Mouse (Mus musculus): ENCODE measurements around the gene Rnf185. TPM values are rescaled to one million over a fixed set of nuclear protein-coding genes. Genes with fewer than 3 reads are reported as not detected.

Rnf185 gene
- polyA plus RNA-seq, 1 experiment, result 25.7 TPM

DNA sequence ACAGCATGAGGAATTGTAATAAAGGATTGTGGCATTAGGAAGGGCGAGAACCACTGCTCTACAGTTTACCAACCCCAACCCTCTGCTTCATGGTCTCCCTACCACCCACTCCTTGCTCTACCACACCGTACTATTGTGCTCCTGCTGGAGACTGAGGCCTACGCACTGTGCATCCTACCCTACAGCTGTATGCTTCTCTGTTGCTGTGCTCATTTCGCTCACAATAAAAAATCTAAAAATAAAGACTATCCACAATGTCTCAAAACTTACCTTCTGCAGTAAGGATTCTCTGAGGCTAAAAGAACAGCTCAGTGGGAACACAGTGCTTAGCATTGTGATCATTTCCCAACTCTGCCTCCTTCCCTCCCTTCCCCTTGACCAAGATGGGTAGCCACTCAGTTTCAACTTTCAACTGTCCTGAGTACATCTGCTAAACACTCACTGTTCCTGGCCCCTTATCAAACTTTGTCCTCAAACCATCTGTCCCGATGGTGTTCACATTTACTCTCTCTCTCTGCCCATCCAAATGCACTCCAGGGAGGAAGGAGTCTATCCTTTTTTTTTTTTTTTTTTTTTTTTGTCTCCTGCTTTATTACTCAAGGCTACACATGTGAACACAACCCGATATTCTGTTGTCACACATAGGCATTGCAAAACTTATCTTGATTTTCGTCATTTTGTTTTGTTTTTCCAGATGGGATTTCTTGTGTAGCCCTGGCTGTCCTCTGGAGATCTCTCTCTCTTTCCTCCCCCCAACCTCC is 47.7 kb downstream of the Rnf185 start:
- no peak overlapping the region for H3K4me3 ChIP-seq (ENCODE audit: control insufficient read depth, insufficient read depth, low read length)
- no peak overlapping the region for H3K27ac ChIP-seq (ENCODE audit: control insufficient read depth, insufficient read depth, low read length)
- H3K36me3 ChIP-seq (ENCODE audit: control insufficient read depth, insufficient read depth, low read length), result no peaks in the 10 kb centered on the region
- TF ChIP-seq CTCF (IDR thresholded peaks at IDR 0.05; ENCODE audit: borderline replicate concordance, control insufficient read depth, extremely low read depth, insufficient read depth, low read length, poor library complexity) (no peak), POLR2A (IDR thresholded peaks at IDR 0.05; ENCODE audit: control insufficient read depth, extremely low read depth, insufficient read depth, low read length, poor library complexity) (no peak)
- 94% methylated on average over 7 of the region's 7 CpGs for WGBS
- no peaks in the 10 kb centered on the region for H3K27me3 ChIP-seq (ENCODE audit: control insufficient read depth, insufficient read depth, low read length)
- DNase-seq, result no peak
- peaks cover 10% of the 10 kb centered on the region for H3K4me1 ChIP-seq (replicated peaks; ENCODE audit: control insufficient read depth, insufficient read depth, low read length)

DNA sequence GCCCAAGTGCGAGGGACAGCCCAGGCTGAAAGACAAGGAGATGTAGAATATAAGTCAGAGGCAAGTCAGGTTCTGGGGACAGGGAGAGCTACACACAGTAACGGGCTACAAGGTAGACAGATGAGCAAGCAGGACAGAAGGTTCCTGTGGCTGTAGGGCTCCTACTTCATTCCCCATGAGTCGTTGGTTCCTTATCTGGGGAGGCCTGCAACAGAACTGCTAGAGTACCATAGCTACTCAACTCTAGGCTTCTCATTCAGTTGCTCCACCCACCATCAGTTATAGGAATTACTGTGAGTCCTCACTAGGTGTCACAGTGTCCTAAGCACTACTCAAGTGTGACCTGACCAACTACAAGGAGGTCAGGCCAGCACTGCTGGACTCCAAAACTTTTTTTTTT is 49.1 kb downstream of the Rnf185 start:
- WGBS, result 87% methylated on average over 3 of the region's 3 CpGs
- H3K4me3 ChIP-seq (ENCODE audit: control insufficient read depth, insufficient read depth, low read length), result no peak overlapping the region

DNA sequence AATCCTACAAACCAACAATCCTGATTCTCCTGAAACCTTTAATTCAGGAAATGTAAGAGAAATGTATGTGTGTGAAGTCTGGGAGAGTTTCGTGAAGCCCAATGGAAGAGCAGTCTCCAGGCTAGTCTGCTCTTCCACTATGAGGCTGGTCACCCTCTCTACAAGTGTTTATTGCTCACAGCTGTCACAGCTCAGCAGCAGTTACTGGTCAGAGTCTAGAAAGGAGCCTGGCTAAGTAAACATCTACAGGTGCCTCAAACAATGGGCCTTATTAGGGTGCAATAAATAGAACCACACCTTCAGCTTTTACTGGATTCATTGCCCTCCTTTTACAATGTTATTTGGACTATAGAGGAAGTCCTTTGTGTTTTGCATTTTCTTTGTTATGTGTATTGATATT is 53.8 kb downstream of the Rnf185 start:
- DNase-seq, result no peak
- no peak overlapping the region for H3K4me3 ChIP-seq (ENCODE audit: control insufficient read depth, insufficient read depth, low read length)
- peaks cover 13% of the 10 kb centered on the region for H3K36me3 ChIP-seq (ENCODE audit: control insufficient read depth, insufficient read depth, low read length)
- H3K4me1 ChIP-seq (replicated peaks; ENCODE audit: control insufficient read depth, insufficient read depth, low read length), result no peaks in the 10 kb centered on the region
- no peak overlapping the region for H3K27ac ChIP-seq (ENCODE audit: control insufficient read depth, insufficient read depth, low read length)
- TF ChIP-seq POLR2A (IDR thresholded peaks at IDR 0.05; ENCODE audit: control insufficient read depth, extremely low read depth, insufficient read depth, low read length, poor library complexity) (no peak), CTCF (IDR thresholded peaks at IDR 0.05; ENCODE audit: borderline replicate concordance, control insufficient read depth, extremely low read depth, insufficient read depth, low read length, poor library complexity) (no peak)
- no peaks in the 10 kb centered on the region for H3K27me3 ChIP-seq (ENCODE audit: control insufficient read depth, insufficient read depth, low read length)
- WGBS, result 100% methylated on average over 1 of the region's 1 CpGs

More for the DNA sequence above, 49.1 kb downstream of the Rnf185 start:
- H3K4me1 ChIP-seq (replicated peaks; ENCODE audit: control insufficient read depth, insufficient read depth, low read length), result peaks cover 7% of the 10 kb centered on the region
- TF ChIP-seq CTCF (IDR thresholded peaks at IDR 0.05; ENCODE audit: borderline replicate concordance, control insufficient read depth, extremely low read depth, insufficient read depth, low read length, poor library complexity), result no peak
- TF ChIP-seq POLR2A (IDR thresholded peaks at IDR 0.05; ENCODE audit: control insufficient read depth, extremely low read depth, insufficient read depth, low read length, poor library complexity), result no peak
- H3K27ac ChIP-seq (ENCODE audit: control insufficient read depth, insufficient read depth, low read length), result no peak overlapping the region
- H3K36me3 ChIP-seq (ENCODE audit: control insufficient read depth, insufficient read depth, low read length), result no peaks in the 10 kb centered on the region
- no peaks in the 10 kb centered on the region for H3K27me3 ChIP-seq (ENCODE audit: control insufficient read depth, insufficient read depth, low read length)
- no peak for DNase-seq

DNA sequence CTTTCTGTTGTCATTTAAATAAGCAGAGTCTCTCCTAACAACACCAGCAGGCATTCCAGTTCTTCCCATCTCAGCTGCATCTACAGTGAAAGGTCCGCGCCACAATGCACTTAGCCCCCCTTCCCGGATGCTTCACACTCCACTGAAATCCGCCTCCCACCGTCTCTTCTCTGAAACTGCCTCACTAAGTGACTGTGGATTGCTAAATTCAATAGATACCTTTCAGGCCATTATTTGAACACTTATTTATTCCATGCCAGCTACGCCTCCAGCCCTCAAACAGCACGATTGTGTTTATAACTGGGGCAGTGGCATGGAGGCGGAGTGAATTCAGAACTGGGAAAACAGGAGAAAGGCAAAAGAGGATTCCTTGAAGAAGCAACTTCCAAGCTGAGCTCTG is 55.6 kb downstream of the Rnf185 start:
- Histone ChIP-seq H3K4me1 (replicated peaks; ENCODE audit: control insufficient read depth, insufficient read depth, low read length) (no peaks in the 10 kb centered on the region), H3K27ac (ENCODE audit: control insufficient read depth, insufficient read depth, low read length) (no peak overlapping the region), H3K4me3 (ENCODE audit: control insufficient read depth, insufficient read depth, low read length) (no peak overlapping the region), H3K27me3 (ENCODE audit: control insufficient read depth, insufficient read depth, low read length) (no peaks in the 10 kb centered on the region), H3K36me3 (ENCODE audit: control insufficient read depth, insufficient read depth, low read length) (peaks cover 16% of the 10 kb centered on the region)
- DNase-seq, result no peak
- 94% methylated on average over 8 of the region's 8 CpGs for WGBS
- TF ChIP-seq CTCF (IDR thresholded peaks at IDR 0.05; ENCODE audit: borderline replicate concordance, control insufficient read depth, extremely low read depth, insufficient read depth, low read length, poor library complexity), result no peak
- TF ChIP-seq POLR2A (IDR thresholded peaks at IDR 0.05; ENCODE audit: control insufficient read depth, extremely low read depth, insufficient read depth, low read length, poor library complexity), result no peak

DNA sequence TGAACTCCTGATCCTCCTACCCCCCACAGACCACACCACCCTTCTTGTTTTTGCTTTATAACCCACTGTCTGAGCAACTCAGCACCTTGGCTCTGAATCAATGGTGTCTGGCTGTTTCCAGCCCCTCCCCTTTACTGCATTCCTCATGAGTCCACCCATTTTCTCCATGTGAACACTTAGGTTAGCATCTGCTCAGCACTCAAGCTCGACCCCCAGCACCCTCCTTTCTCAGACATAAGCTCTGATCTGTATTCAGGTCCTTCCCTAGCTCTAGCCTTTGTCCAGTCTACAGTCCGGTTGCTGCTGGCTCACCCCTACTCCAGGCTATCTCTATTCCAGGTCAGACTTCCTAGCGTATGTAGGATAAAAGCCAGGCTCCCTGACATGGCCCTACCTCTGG is 56.1 kb downstream of the Rnf185 start:
- no peak for DNase-seq
- 97% methylated on average over 3 of the region's 3 CpGs for WGBS
- H3K27ac ChIP-seq (ENCODE audit: control insufficient read depth, insufficient read depth, low read length), result no peak overlapping the region
- H3K36me3 ChIP-seq (ENCODE audit: control insufficient read depth, insufficient read depth, low read length), result peaks cover 16% of the 10 kb centered on the region
- H3K4me3 ChIP-seq (ENCODE audit: control insufficient read depth, insufficient read depth, low read length), result no peak overlapping the region
- H3K27me3 ChIP-seq (ENCODE audit: control insufficient read depth, insufficient read depth, low read length), result no peaks in the 10 kb centered on the region
- H3K4me1 ChIP-seq (replicated peaks; ENCODE audit: control insufficient read depth, insufficient read depth, low read length), result no peaks in the 10 kb centered on the region
- TF ChIP-seq CTCF (IDR thresholded peaks at IDR 0.05; ENCODE audit: borderline replicate concordance, control insufficient read depth, extremely low read depth, insufficient read depth, low read length, poor library complexity) (no peak), POLR2A (IDR thresholded peaks at IDR 0.05; ENCODE audit: control insufficient read depth, extremely low read depth, insufficient read depth, low read length, poor library complexity) (no peak)

DNA sequence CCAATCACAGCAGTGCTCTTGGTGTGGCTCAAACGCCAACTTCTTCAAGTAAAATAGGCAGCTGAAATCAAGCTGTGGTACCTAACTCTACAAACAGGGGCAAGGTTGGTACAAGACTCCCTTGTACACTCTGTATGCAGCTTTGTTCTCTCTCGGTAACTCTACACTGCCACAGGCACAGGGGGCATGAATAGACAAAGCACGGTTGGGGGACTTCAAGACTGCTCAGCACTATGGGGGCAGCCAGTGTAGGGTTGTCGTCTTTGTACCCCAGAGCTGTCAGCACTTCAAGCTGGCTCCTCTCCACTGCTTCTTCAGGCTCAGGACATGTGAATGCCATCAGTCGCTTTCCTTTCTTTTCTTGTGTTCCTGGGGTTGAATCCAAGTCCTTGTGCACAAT is 57.6 kb downstream of the Rnf185 start:
- WGBS, result 99% methylated on average over 5 of the region's 5 CpGs
- H3K27ac ChIP-seq (ENCODE audit: control insufficient read depth, insufficient read depth, low read length), result no peak overlapping the region
- H3K4me1 ChIP-seq (replicated peaks; ENCODE audit: control insufficient read depth, insufficient read depth, low read length), result no peaks in the 10 kb centered on the region
- H3K27me3 ChIP-seq (ENCODE audit: control insufficient read depth, insufficient read depth, low read length), result no peaks in the 10 kb centered on the region
- peaks cover 16% of the 10 kb centered on the region for H3K36me3 ChIP-seq (ENCODE audit: control insufficient read depth, insufficient read depth, low read length)
- TF ChIP-seq POLR2A (IDR thresholded peaks at IDR 0.05; ENCODE audit: control insufficient read depth, extremely low read depth, insufficient read depth, low read length, poor library complexity) (no peak), CTCF (IDR thresholded peaks at IDR 0.05; ENCODE audit: borderline replicate concordance, control insufficient read depth, extremely low read depth, insufficient read depth, low read length, poor library complexity) (no peak)
- no peak for DNase-seq
- no peak overlapping the region for H3K4me3 ChIP-seq (ENCODE audit: control insufficient read depth, insufficient read depth, low read length)
